Mouse (Mus musculus): ENCODE measurements around the gene Fam32a.

DNA sequence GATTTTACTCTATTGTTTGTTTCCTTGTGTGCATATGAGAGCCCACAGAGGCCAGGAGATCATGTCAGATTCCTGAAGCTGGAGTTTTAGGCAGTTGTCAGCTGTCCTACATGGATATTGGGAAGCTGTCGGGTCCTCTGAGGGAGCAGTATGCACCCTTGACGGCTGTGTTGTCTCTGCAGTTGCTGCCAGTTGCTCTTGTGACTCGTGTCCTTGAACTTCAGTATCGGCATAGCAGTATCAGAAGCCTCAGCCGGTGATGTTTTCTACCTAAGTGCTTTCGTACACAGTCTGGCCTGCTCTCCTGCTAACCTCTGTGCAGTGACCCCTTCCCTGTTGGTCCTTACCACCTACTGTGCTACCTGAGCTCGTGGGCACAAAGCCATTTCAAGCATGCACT, 43.9 kb downstream of the Fam32a start:
- TF ChIP-seq CTCF (IDR thresholded peaks at IDR 0.05; ENCODE audit: borderline replicate concordance, control insufficient read depth, extremely low read depth, insufficient read depth, low read length, poor library complexity) (no peak), POLR2A (IDR thresholded peaks at IDR 0.05; ENCODE audit: control insufficient read depth, extremely low read depth, insufficient read depth, low read length, poor library complexity) (no peak)
